Mouse (Mus musculus) embryonic fibroblast, embryonic 13.5 days (primary cell): ENCODE results near the gene Tas2r138.

ENCODE experiments used
- CTCF ChIP-seq: IDR thresholded peaks from 2 replicates; pipeline ENCODE4 v1.5.1; 2011; ENCODE audit warnings: mild to moderate bottlenecking, control low read depth, low read length, moderate library complexity, borderline replicate concordance; ENCODE audit not compliant: insufficient read depth
- POLR2A ChIP-seq: IDR thresholded peaks from 2 replicates; pipeline ENCODE4 v1.6.1; 2011; ENCODE audit warnings: low read depth, mild to moderate bottlenecking, control low read depth, low read length, moderate library complexity

DNA sequence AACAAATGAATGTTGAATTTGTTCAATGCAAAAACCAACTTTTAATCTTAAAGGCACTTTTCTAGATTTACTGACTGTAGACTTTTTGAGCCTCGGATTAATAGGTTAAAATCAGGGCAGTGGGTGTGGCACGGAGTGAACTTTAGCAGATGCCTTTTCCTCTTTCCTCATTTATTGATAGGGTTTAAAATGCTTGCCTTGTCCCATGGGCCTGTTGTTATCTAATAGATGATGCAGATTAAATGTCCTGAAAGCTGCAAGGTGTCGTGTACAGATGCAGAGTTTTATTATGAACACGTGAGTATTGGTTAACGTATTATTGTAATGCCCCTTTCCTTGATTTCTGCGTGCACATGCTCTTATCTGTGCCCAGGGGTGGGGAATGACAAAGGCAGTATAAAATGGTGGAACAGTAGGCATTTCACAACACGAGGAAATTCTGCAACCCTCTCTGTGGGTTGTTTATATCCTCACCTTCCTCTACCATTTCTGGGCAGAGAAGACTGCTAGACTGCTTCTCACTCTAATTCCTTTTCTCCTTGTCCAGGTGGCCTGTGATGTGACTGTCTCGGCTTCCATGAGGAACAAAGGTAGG, 15.4 kb upstream of the Tas2r138 start, which contains the start of gene Mgam:
- no peak for TF ChIP-seq CTCF
- TF ChIP-seq POLR2A = no peak
